Mouse (Mus musculus) CH12.LX (cell line): ENCODE data around the gene Fggy. TPM values are rescaled to one million over a fixed set of nuclear protein-coding genes. Genes with fewer than 3 reads are reported as not detected.

ENCODE experiments used
- DNase-seq: peaks from one replicate; pipeline ENCODE4 v3.0.0-alpha.2; 2013; ENCODE audit errors: extremely low read depth
- H3K27ac ChIP-seq: 2 replicates; pipeline ENCODE4 v1.5.1; 2012; ENCODE audit warnings: low read depth, mild to moderate bottlenecking, control low read depth, moderate library complexity; ENCODE audit not compliant: insufficient read depth
- H3K27me3 ChIP-seq: replicated peaks from 2 replicates; pipeline ENCODE3; 2012; ENCODE audit warnings: inconsistent platforms
- H3K36me3 ChIP-seq, 2 experiments: replicated peaks in 1 of 2; 2 replicates each; pipeline versions ENCODE3 to v1.6.1; 2012; ENCODE audit warnings: inconsistent platforms in 1 of 2, low read length in 1 of 2, mild to moderate bottlenecking in 1 of 2, mixed read lengths in 1 of 2, moderate library complexity in 1 of 2; ENCODE audit not compliant: control insufficient read depth in 1 of 2, insufficient read depth in 1 of 2
- H3K4me1 ChIP-seq, 2 experiments: 2 replicates each; pipeline ENCODE4 v1.6.1; 2012; ENCODE audit warnings: inconsistent platforms in 1 of 2, moderate library complexity in 1 of 2; ENCODE audit not compliant: insufficient read depth in 2 of 2, control insufficient read depth in 1 of 2
- H3K4me2 ChIP-seq: 2 replicates; pipeline ENCODE4 v1.6.1; 2012; ENCODE audit warnings: low read depth, mild to moderate bottlenecking, control low read depth; ENCODE audit not compliant: poor library complexity, insufficient read depth, severe bottlenecking
- H3K4me3 ChIP-seq, 3 experiments: fragments of 150-350 bp in 1 of 3; sonication (generic) in 1 of 3; replicated peaks in 1 of 3; 2 replicates each; pipeline versions ENCODE3 to v1.5.1; 2011 to 2012; ENCODE audit warnings: low read depth in 2 of 3, low read length in 2 of 3, mild to moderate bottlenecking in 2 of 3, moderate library complexity in 2 of 3, control low read depth in 1 of 3, improper control_type of control experiment in 1 of 3, inconsistent platforms in 1 of 3, mixed read lengths in 1 of 3; ENCODE audit not compliant: poor library complexity in 1 of 3
- H3K79me2 ChIP-seq: replicated peaks from 2 replicates; pipeline ENCODE4 v1.6.1; 2012; ENCODE audit warnings: mild to moderate bottlenecking, moderate library complexity; ENCODE audit not compliant: control insufficient read depth, poor library complexity, insufficient read depth, severe bottlenecking; ENCODE audit errors: extremely low read depth
- H3K9ac ChIP-seq: 2 replicates; pipeline ENCODE4 v1.6.1; 2012; ENCODE audit warnings: low read depth, mild to moderate bottlenecking, control low read depth, moderate library complexity; ENCODE audit not compliant: insufficient read depth
- H3K9me3 ChIP-seq: replicated peaks from 2 replicates; pipeline ENCODE3; 2012; ENCODE audit warnings: low read length, inconsistent platforms, mixed read lengths
- BHLHE40 ChIP-seq: IDR thresholded peaks from 2 replicates; pipeline ENCODE4 v1.6.1; 2011; ENCODE audit warnings: mild to moderate bottlenecking, low read depth, low read length, improper control_type of control experiment
- CHD2 ChIP-seq: IDR thresholded peaks from 2 replicates; pipeline ENCODE4 v1.6.1; 2011; ENCODE audit warnings: low read length, improper control_type of control experiment
- CTCF ChIP-seq, 2 experiments: IDR thresholded peaks in 1 of 2; conservative IDR thresholded peaks in 1 of 2; 2 replicates each; pipeline ENCODE4 v1.5.1; 2011 to 2012; ENCODE audit warnings: low read depth in 2 of 2, low read length in 2 of 2, improper control_type of control experiment in 1 of 2, inconsistent platforms in 1 of 2, mild to moderate bottlenecking in 1 of 2, moderate library complexity in 1 of 2
- ETS1 ChIP-seq: conservative IDR thresholded peaks from 2 replicates; pipeline ENCODE4 v1.6.1; 2012; ENCODE audit warnings: low read depth, mild to moderate bottlenecking, inconsistent platforms, low read length, improper control_type of control experiment, moderate library complexity
- IRF4 ChIP-seq: IDR thresholded peaks from 2 replicates; pipeline ENCODE4 v1.6.1; 2014; ENCODE audit warnings: low read depth, mild to moderate bottlenecking, inconsistent platforms, low read length, improper control_type of control experiment
- KAT2A ChIP-seq: IDR thresholded peaks from 2 replicates; pipeline ENCODE4 v1.6.1; 2012; ENCODE audit warnings: low read length, improper control_type of control experiment, inconsistent platforms; ENCODE audit not compliant: insufficient replicate concordance
- MAFK ChIP-seq: IDR thresholded peaks from 2 replicates; pipeline ENCODE4 v1.6.1; 2011; ENCODE audit warnings: low read length, improper control_type of control experiment; ENCODE audit not compliant: insufficient replicate concordance
- MAX ChIP-seq: IDR thresholded peaks from 2 replicates; pipeline ENCODE4 v1.6.1; 2011; ENCODE audit warnings: low read length, improper control_type of control experiment
- MAZ ChIP-seq: IDR thresholded peaks from 2 replicates; pipeline ENCODE4 v1.6.1; 2012; ENCODE audit warnings: low read depth, mild to moderate bottlenecking, inconsistent platforms, low read length, improper control_type of control experiment, moderate library complexity
- MYC ChIP-seq: IDR thresholded peaks from 2 replicates; pipeline ENCODE4 v1.6.1; 2011; ENCODE audit warnings: low read depth, mild to moderate bottlenecking, improper control_type of control experiment, low read length
- NELFE ChIP-seq: IDR thresholded peaks from 2 replicates; pipeline ENCODE4 v1.6.1; 2011; ENCODE audit warnings: low read depth, low read length, improper control_type of control experiment
- POLR2A ChIP-seq: IDR thresholded peaks from 2 replicates; pipeline ENCODE4 v1.6.1; 2011; ENCODE audit warnings: low read depth, mild to moderate bottlenecking, improper control_type of control experiment, low read length
- POLR2AphosphoS2 ChIP-seq: IDR thresholded peaks from 2 replicates; pipeline ENCODE4 v1.6.1; 2011; ENCODE audit warnings: low read depth, low read length, improper control_type of control experiment
- RCOR1 ChIP-seq: conservative IDR thresholded peaks from 2 replicates; pipeline ENCODE4 v1.6.1; 2012; ENCODE audit warnings: low read depth, mild to moderate bottlenecking, inconsistent platforms, low read length, improper control_type of control experiment
- SIN3A ChIP-seq: IDR thresholded peaks from 2 replicates; pipeline ENCODE4 v1.6.1; 2012; ENCODE audit warnings: low read length, improper control_type of control experiment, inconsistent platforms
- SMC3 ChIP-seq: IDR thresholded peaks from 2 replicates; pipeline ENCODE4 v1.6.1; 2011; ENCODE audit warnings: low read depth, low read length, improper control_type of control experiment
- TBP ChIP-seq: conservative IDR thresholded peaks from 2 replicates; pipeline ENCODE4 v1.6.1; 2011; ENCODE audit warnings: low read depth, low read length, improper control_type of control experiment
- UBTF ChIP-seq: IDR thresholded peaks from 2 replicates; pipeline ENCODE4 v1.6.1; 2012; ENCODE audit warnings: low read depth, mild to moderate bottlenecking, inconsistent platforms, low read length, improper control_type of control experiment, moderate library complexity
- USF1 ChIP-seq: IDR thresholded peaks from 2 replicates; pipeline ENCODE4 v1.6.1; 2014; ENCODE audit warnings: low read depth, mild to moderate bottlenecking, inconsistent platforms, low read length, improper control_type of control experiment
- ZMIZ1 ChIP-seq: IDR thresholded peaks from 2 replicates; pipeline ENCODE4 v1.6.1; 2012; ENCODE audit warnings: low read depth, mild to moderate bottlenecking, inconsistent platforms, low read length, improper control_type of control experiment
- dilution Hi-C: fragments of 300-500 bp; cut with MboI; formaldehyde crosslinking; loops from 2 replicates; pipeline ENCODE4 v1.14.3; 2020; ENCODE audit warnings: low sequenced_read_pairs; ENCODE audit not compliant: extremely low pct_unique_long_range_greater_than_20kb, extremely low pct_ligation_motif_present
- in situ Hi-C: fragments of 300-500 bp; cut with MboI; formaldehyde crosslinking; loops from 3 replicates; pipeline ENCODE4 v1.14.3; 2019; ENCODE audit warnings: low sequenced_read_pairs, low pct_ligation_motif_present, low pct_unique_long_range_greater_than_20kb, mixed read lengths
- polyA plus RNA-seq: library from polyadenylated mRNA; unstranded; fragments of >175 nt; gene quantifications from 2 replicates; pipeline ENCODE4 v1.2.1, GENCODE M21; 2012; ENCODE audit warnings: low read depth; ENCODE audit not compliant: insufficient read length
- total RNA-seq, 2 experiments: library from RNA; depleted of rRNA; stranded (reverse); fragments of 300-350 nt in 1 of 2; fragments of >200 nt in 1 of 2; gene quantifications; 2 replicates each; pipeline ENCODE4 v1.2.3; 2012 to 2014

Fggy gene
- total and polyA plus RNA-seq, 3 experiments = 6.2 to 7.5 (median 6.9) TPM

- TF ChIP-seq NELFE (no peak), MYC (no peak), TBP (no peak), POLR2AphosphoS2 (no peak), USF1 (no peak), CTCF (conservative IDR thresholded peaks at IDR 0.05 in 1 of 2, IDR thresholded peaks at IDR 0.05 in 1 of 2; ENCODE audit: low read depth in 2 of 2, low read length in 2 of 2) (no peak), MAFK (no peak), RCOR1 (no peak), UBTF (no peak), BHLHE40 (no peak), ETS1 (no peak), KAT2A (no peak), POLR2A (no peak), MAZ (no peak)
- H3K4me3 ChIP-seq = no peak overlapping the region
- no peaks in the 10 kb centered on the region for H3K9me3 ChIP-seq
- H3K27me3 ChIP-seq = no peaks in the 10 kb centered on the region
- no peak for DNase-seq
- no peaks in the 10 kb centered on the region for H3K4me1 ChIP-seq
- no peak overlapping the region for H3K4me2 ChIP-seq
- dilution Hi-C loops = no loop called here
- in situ Hi-C loops = no loop called here
- no peaks in the 10 kb centered on the region for H3K79me2 ChIP-seq
- no peak overlapping the region for H3K27ac ChIP-seq
- no peaks in the 10 kb centered on the region for H3K36me3 ChIP-seq
- no peak overlapping the region for H3K9ac ChIP-seq
Measured at GRCm38 (mm10) chr4:95666284-95666889, 109.1 kb downstream of the Fggy start.

- no peak overlapping the region for H3K4me2 ChIP-seq
- H3K79me2 ChIP-seq = no peaks in the 10 kb centered on the region
- no peak for DNase-seq
- no peak overlapping the region for H3K27ac ChIP-seq
- TF ChIP-seq IRF4 = no peak
- no peak for TF ChIP-seq MAZ
- no peak for TF ChIP-seq SMC3
- TF ChIP-seq KAT2A = no peak
- TF ChIP-seq TBP = no peak
- TF ChIP-seq SIN3A = no peak
- TF ChIP-seq ETS1 = no peak
- TF ChIP-seq ZMIZ1 = no peak
- TF ChIP-seq MAX = no peak
- no peak for TF ChIP-seq MAFK
- TF ChIP-seq CHD2 = no peak
- no peaks in the 10 kb centered on the region for H3K9me3 ChIP-seq
- no peak overlapping the region for H3K4me3 ChIP-seq
- H3K36me3 ChIP-seq = no peaks in the 10 kb centered on the region
- in situ Hi-C loops = no loop called here
- H3K4me1 ChIP-seq = no peaks in the 10 kb centered on the region
- H3K9ac ChIP-seq = no peak overlapping the region
- dilution Hi-C loops = no loop called here
- no peaks in the 10 kb centered on the region for H3K27me3 ChIP-seq
Measured at GRCm38 (mm10) chr4:95666896-95667295, 109.6 kb downstream of the Fggy start.
